Mouse (Mus musculus) limb, embryonic 15.5 days (tissue): ENCODE results near the gene Slc25a44. TPM values are rescaled to one million over a fixed set of nuclear protein-coding genes. Genes with fewer than 3 reads are reported as not detected.

Experiments
- ATAC-seq: fragments of 200-750 bp; cut with Nextera tagmentation; 2 replicates; pipeline ENCODE4 v1.8.0; 2017; ENCODE audit warnings: low read depth, moderate TSS enrichment; ENCODE audit not compliant: insufficient number of reproducible peaks, low FRiP score, low TSS enrichment
- H3K27ac ChIP-seq: fragments of 300-500 bp; sonication (generic); 2 replicates; pipeline ENCODE4 v1.5.1; 2015; ENCODE audit warnings: moderate library complexity, mild to moderate bottlenecking, inconsistent platforms
- H3K27me3 ChIP-seq: fragments of 300-500 bp; sonication (generic); 2 replicates; pipeline ENCODE4 v1.6.1; 2015; ENCODE audit warnings: inconsistent platforms
- H3K36me3 ChIP-seq: fragments of 300-500 bp; sonication (generic); 2 replicates; pipeline ENCODE4 v1.6.1; 2015; ENCODE audit warnings: inconsistent platforms
- H3K4me1 ChIP-seq: fragments of 300-500 bp; sonication (generic); 2 replicates; pipeline ENCODE4 v1.6.1; 2015; ENCODE audit warnings: inconsistent platforms
- H3K4me2 ChIP-seq: fragments of 300-500 bp; sonication (generic); 2 replicates; pipeline ENCODE4 v1.6.1; 2015; ENCODE audit warnings: mild to moderate bottlenecking, inconsistent platforms
- H3K4me3 ChIP-seq: fragments of 300-500 bp; sonication (generic); 2 replicates; pipeline ENCODE4 v1.5.1; 2015; ENCODE audit warnings: mild to moderate bottlenecking, inconsistent platforms
- H3K9ac ChIP-seq: fragments of 300-500 bp; sonication (generic); 2 replicates; pipeline ENCODE4 v1.6.1; 2015; ENCODE audit warnings: inconsistent platforms
- H3K9me3 ChIP-seq: fragments of 300-500 bp; sonication (generic); 2 replicates; pipeline ENCODE4 v1.6.1; 2016; ENCODE audit warnings: inconsistent platforms
- WGBS: fragments of 180-500 bp; shearing (Covaris S2); methylation state at CpG from one replicate; pipeline ENCODE4 v1.1.7; 2015; 5-methylcytosine and 5-hydroxymethylcytosine counted together
- polyA plus RNA-seq: library from polyadenylated mRNA; unstranded; fragments of >200 nt; fragmentation: Nextera tagmentation; extraction: Ambion mirVana; gene quantifications from 2 replicates; pipeline ENCODE4 v1.2.1, GENCODE M21; 2015

Slc25a44 gene
- polyA plus RNA-seq, 1 experiment from 2014 or later: 16.5 TPM

- Histone ChIP-seq H3K4me3 (no peak overlapping the region), H3K27ac (no peak overlapping the region), H3K9me3 (no peaks in the 10 kb centered on the region), H3K36me3 (no peaks in the 10 kb centered on the region), H3K9ac (no peak overlapping the region), H3K4me2 (no peak overlapping the region), H3K27me3 (peaks cover 4% of the 10 kb centered on the region), H3K4me1 (peaks cover 40% of the 10 kb centered on the region)
- WGBS: 65% methylated on average over 7 of the region's 7 CpGs
- no peak for ATAC-seq
Measured at GRCm38 (mm10) chr3:88456746-88457532, 32.0 kb upstream of the Slc25a44 start.

GRCm38 (mm10) chr3:88456313-88456712, 31.4 kb upstream of the Slc25a44 start:
- Histone ChIP-seq H3K4me1 (peaks cover 37% of the 10 kb centered on the region), H3K27ac (no peak overlapping the region), H3K4me2 (no peak overlapping the region), H3K36me3 (no peaks in the 10 kb centered on the region), H3K4me3 (no peak overlapping the region), H3K9ac (no peak overlapping the region), H3K9me3 (no peaks in the 10 kb centered on the region), H3K27me3 (peaks cover 4% of the 10 kb centered on the region)
- 82% methylated on average over 8 of the region's 8 CpGs for WGBS
- ATAC-seq: no peak

- H3K27me3 ChIP-seq: peaks cover 4% of the 10 kb centered on the region
- H3K36me3 ChIP-seq: no peaks in the 10 kb centered on the region
- peaks cover 31% of the 10 kb centered on the region for H3K4me1 ChIP-seq
- ATAC-seq: no peak
- H3K4me3 ChIP-seq: peak overlapping the region; percentile 20
- H3K4me2 ChIP-seq: peak overlapping the region; percentile 4; the same call in 1 of the 2 replicates
- H3K27ac ChIP-seq: peak overlapping the region; percentile 77
- H3K9me3 ChIP-seq: no peaks in the 10 kb centered on the region
- 69% methylated on average over 18 of the region's 18 CpGs for WGBS
- H3K9ac ChIP-seq: peak overlapping the region; percentile 18; the same call in 1 of the 2 replicates
Measured at GRCm38 (mm10) chr3:88455588-88456264, 30.8 kb upstream of the Slc25a44 start.

DNA sequence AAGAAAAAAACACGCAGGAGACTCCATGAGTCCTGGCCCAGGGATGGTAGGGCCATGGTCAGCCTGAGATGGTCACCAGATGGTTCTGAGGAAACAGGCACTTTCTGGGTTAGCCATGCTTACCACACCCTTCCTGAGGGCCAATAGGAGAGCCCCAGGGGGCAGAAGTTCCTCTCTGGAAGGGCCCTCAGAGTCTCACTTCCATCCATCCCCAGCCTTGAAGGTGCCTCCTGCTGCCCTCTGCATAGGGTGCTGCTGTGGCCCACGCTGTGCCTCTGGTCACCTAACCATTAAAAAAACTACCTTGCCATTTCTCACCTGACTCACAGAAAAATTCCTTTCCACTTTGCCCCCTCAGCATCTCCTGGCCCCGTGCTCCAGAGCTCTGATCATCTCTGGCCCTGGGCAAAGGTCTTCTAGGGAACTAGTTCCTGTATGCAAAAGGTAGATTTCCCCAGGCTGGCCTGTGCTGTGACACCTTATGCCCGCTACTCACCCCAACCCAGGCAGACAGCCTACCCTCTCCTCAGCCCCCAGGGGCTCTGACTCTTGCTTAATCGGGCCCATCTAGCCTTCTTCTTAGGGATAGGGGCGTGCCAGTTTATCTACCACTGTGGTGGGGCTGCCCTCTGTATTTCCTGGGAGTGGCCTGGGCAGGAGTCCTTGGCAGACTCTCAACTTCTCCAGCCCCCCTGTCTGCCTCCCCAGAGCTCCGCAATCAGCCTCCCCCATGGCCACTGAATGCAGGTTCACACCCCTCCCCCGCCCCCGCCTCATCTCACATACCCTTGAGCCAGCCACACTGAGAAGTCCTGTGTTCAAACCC, 30.0 kb upstream of the Slc25a44 start:
- peak overlapping the region; percentile 4; the same call in 1 of the 2 replicates for H3K4me2 ChIP-seq
- H3K4me3 ChIP-seq: peak overlapping the region; percentile 20
- peaks cover 29% of the 10 kb centered on the region for H3K4me1 ChIP-seq
- H3K27me3 ChIP-seq: peaks cover 4% of the 10 kb centered on the region
- no peak for ATAC-seq
- peak overlapping the region; percentile 77 for H3K27ac ChIP-seq
- H3K9ac ChIP-seq: peak overlapping the region; percentile 18; the same call in 1 of the 2 replicates
- WGBS: 37% methylated on average over 9 of the region's 9 CpGs
- no peaks in the 10 kb centered on the region for H3K36me3 ChIP-seq
- no peaks in the 10 kb centered on the region for H3K9me3 ChIP-seq

GRCm38 (mm10) chr3:88453986-88454385, 29.0 kb upstream of the Slc25a44 start:
- WGBS: 64% methylated on average over 8 of the region's 8 CpGs
- peaks cover 38% of the 10 kb centered on the region for H3K4me1 ChIP-seq
- no peak for ATAC-seq
- H3K27ac ChIP-seq: no peak overlapping the region
- no peak overlapping the region for H3K4me3 ChIP-seq
- no peaks in the 10 kb centered on the region for H3K9me3 ChIP-seq
- no peaks in the 10 kb centered on the region for H3K36me3 ChIP-seq
- no peak overlapping the region for H3K9ac ChIP-seq
- peaks cover 4% of the 10 kb centered on the region for H3K27me3 ChIP-seq
- H3K4me2 ChIP-seq: no peak overlapping the region

DNA sequence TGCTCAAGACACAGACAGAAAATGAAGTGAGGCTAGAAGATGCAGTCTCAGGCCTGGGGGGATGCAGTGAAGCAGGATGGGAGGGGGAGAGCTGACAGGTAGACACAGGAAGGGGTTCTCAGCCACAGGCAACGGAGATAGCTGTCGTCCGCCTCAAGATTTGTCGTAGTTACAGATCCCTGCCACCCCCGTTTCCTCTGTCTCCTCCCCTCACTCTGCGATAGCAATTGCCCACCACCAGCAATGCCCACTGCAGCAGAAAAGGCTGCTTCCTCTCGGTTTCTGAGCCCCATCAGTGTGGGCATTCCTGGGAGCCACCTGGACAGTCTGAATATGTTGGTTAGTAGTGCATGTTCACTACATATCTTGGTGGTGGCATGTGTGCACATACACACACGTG, 28.4 kb upstream of the Slc25a44 start:
- Histone ChIP-seq H3K4me3 (no peak overlapping the region), H3K4me1 (peaks cover 34% of the 10 kb centered on the region), H3K9me3 (no peaks in the 10 kb centered on the region), H3K4me2 (no peak overlapping the region), H3K27me3 (no peaks in the 10 kb centered on the region), H3K27ac (no peak overlapping the region), H3K36me3 (no peaks in the 10 kb centered on the region), H3K9ac (no peak overlapping the region)
- ATAC-seq: no peak
- WGBS: 44% methylated on average over 8 of the region's 8 CpGs

GRCm38 (mm10) chr3:88452716-88453115, 27.8 kb upstream of the Slc25a44 start:
- Histone ChIP-seq H3K36me3 (no peaks in the 10 kb centered on the region), H3K9ac (no peak overlapping the region), H3K27me3 (no peaks in the 10 kb centered on the region), H3K4me3 (no peak overlapping the region), H3K9me3 (no peaks in the 10 kb centered on the region), H3K4me1 (peaks cover 29% of the 10 kb centered on the region), H3K27ac (no peak overlapping the region), H3K4me2 (no peak overlapping the region)
- no peak for ATAC-seq
- 74% methylated on average over 6 of the region's 6 CpGs for WGBS

- Histone ChIP-seq H3K4me3 (no peak overlapping the region), H3K4me2 (no peak overlapping the region), H3K9ac (no peak overlapping the region), H3K9me3 (no peaks in the 10 kb centered on the region), H3K4me1 (peaks cover 29% of the 10 kb centered on the region), H3K27ac (no peak overlapping the region), H3K36me3 (no peaks in the 10 kb centered on the region), H3K27me3 (no peaks in the 10 kb centered on the region)
- no peak for ATAC-seq
- WGBS: 70% methylated on average over 5 of the region's 5 CpGs
Measured at GRCm38 (mm10) chr3:88452246-88452645, 27.3 kb upstream of the Slc25a44 start.

DNA sequence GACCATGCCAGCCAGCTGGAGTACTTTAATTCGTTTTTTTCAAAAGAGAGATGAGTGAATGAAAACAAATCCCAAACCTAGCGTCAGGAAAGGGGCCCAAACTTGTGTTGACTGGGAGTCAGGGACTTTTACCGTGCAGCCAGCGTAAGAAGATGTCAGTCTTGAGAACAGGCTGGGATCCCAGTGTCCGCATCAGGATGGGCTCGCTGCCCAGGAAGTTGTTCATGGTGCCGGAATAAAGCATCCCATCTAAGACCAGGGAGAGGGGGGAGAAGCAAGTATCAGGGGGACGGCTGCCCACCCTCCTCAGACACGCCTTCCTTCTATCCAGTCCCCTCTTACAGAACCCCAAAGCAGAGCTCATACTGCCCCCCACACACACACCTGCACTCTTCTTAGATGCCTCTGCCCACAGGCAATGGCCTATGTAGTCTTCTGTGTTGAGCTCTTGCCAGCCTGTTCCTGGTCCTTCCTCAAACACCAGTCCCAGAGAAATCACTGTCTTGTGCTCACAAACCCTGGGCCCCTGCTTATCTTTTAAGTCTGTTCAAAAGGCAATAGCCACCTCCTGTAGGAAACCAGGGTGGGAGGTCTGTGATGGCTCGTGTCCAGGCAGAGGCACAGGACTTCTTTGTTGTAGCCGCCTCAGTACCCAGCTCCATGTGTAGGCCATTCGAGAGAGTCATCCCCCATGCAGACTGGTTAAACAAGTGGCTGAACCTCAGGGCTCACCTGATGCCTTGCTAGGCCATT, 25.6 kb upstream of the Slc25a44 start:
- H3K9me3 ChIP-seq: no peaks in the 10 kb centered on the region
- 71% methylated on average over 12 of the region's 12 CpGs for WGBS
- no peak overlapping the region for H3K4me3 ChIP-seq
- H3K36me3 ChIP-seq: no peaks in the 10 kb centered on the region
- no peak for ATAC-seq
- H3K27me3 ChIP-seq: no peaks in the 10 kb centered on the region
- peaks cover 25% of the 10 kb centered on the region for H3K4me1 ChIP-seq
- H3K27ac ChIP-seq: no peak overlapping the region
- H3K4me2 ChIP-seq: no peak overlapping the region
- no peak overlapping the region for H3K9ac ChIP-seq

- WGBS: 10% methylated on average over 21 of the region's 21 CpGs
- Histone ChIP-seq H3K27ac (peak overlapping the region; percentile 63), H3K4me1 (peaks cover 16% of the 10 kb centered on the region), H3K4me3 (peak overlapping the region; percentile 36), H3K9me3 (no peaks in the 10 kb centered on the region), H3K9ac (peak overlapping the region; percentile 51; the same call in 1 of the 2 replicates), H3K36me3 (no peaks in the 10 kb centered on the region), H3K27me3 (no peaks in the 10 kb centered on the region), H3K4me2 (peak overlapping the region; percentile 49)
- peak; percentile 77 for ATAC-seq
Measured at GRCm38 (mm10) chr3:88449395-88450023, 24.6 kb upstream of the Slc25a44 start.

DNA sequence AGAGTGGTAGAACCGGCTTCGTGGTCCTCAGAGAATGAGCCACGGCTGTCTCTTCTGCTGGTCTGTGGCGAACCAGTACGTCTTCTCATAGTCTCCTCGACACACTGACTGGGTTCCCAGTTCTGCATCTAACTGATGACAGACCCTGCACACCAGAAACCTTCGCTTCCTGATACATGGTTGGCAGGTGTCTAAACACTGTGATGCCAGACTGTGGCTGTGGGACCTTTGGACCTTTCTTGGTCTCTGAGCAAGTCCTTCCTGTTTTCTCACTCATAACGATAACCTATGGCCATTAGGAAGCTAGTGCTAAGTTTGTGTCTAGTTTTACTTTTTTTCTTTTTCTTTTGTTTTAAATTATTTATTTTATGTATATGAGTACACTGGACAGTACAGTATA, 23.5 kb upstream of the Slc25a44 start:
- ATAC-seq: no peak
- 90% methylated on average over 8 of the region's 8 CpGs for WGBS

More for the DNA sequence above, 23.5 kb upstream of the Slc25a44 start:
- H3K4me2 ChIP-seq: no peak overlapping the region
- no peak overlapping the region for H3K27ac ChIP-seq
- H3K4me3 ChIP-seq: no peak overlapping the region
- no peak overlapping the region for H3K9ac ChIP-seq
- peaks cover 15% of the 10 kb centered on the region for H3K4me1 ChIP-seq
- H3K36me3 ChIP-seq: no peaks in the 10 kb centered on the region
- H3K27me3 ChIP-seq: no peaks in the 10 kb centered on the region
- no peaks in the 10 kb centered on the region for H3K9me3 ChIP-seq
